Mouse (Mus musculus) kidney, embryonic 16.5 days (tissue): ENCODE measurements at regions not wholly inside any gene's neighbourhood (a gene's known extent, or its start where the extent isn't known, plus 50 kb on each side); places are given as distances from the start of the nearest gene placed in this dataset.

ENCODE experiments used
- ATAC-seq: fragments of 200-750 bp; cut with Nextera tagmentation; 2 replicates; pipeline ENCODE4 v1.8.0; 2017; ENCODE audit warnings: moderate TSS enrichment; ENCODE audit not compliant: low FRiP score, low TSS enrichment
- H3K27ac ChIP-seq: fragments of 300-500 bp; sonication (generic); 2 replicates; pipeline ENCODE4 v1.5.1; 2014; ENCODE audit warnings: low read length
- H3K27me3 ChIP-seq: fragments of 300-500 bp; sonication (generic); 2 replicates; pipeline ENCODE4 v1.6.1; 2014; ENCODE audit warnings: low read length, control low read depth, mixed read lengths; ENCODE audit not compliant: insufficient read depth
- H3K36me3 ChIP-seq: fragments of 300-500 bp; sonication (generic); 2 replicates; pipeline ENCODE4 v1.6.1; 2014; ENCODE audit warnings: low read length, control low read depth, mixed read lengths; ENCODE audit not compliant: insufficient read depth
- H3K4me1 ChIP-seq: fragments of 300-500 bp; sonication (generic); 2 replicates; pipeline ENCODE4 v1.6.1; 2014; ENCODE audit warnings: low read length, control low read depth, mixed read lengths; ENCODE audit not compliant: insufficient read depth
- H3K4me2 ChIP-seq: fragments of 300-500 bp; sonication (generic); replicated peaks from 2 replicates; pipeline ENCODE4 v1.6.1; 2014; ENCODE audit warnings: low read depth, low read length
- H3K4me3 ChIP-seq: fragments of 300-500 bp; sonication (generic); 2 replicates; pipeline ENCODE4 v1.5.1; 2014; ENCODE audit warnings: mild to moderate bottlenecking, low read length
- H3K9ac ChIP-seq: fragments of 300-500 bp; sonication (generic); replicated peaks from 2 replicates; pipeline ENCODE4 v1.6.1; 2014; ENCODE audit warnings: low read length
- H3K9me3 ChIP-seq: fragments of 300-500 bp; sonication (generic); 2 replicates; pipeline ENCODE4 v1.6.1; 2016; ENCODE audit warnings: low read length, control low read depth
- WGBS: fragments of 180-500 bp; shearing (Covaris S2); extraction: QIAGEN DNeasy Blood & Tissue Kit; methylation state at CpG from one replicate; pipeline ENCODE4 v1.1.7; 2014; 5-methylcytosine and 5-hydroxymethylcytosine counted together

GRCm38 (mm10) chr9:47126236-47126635, 127.7 kb downstream of the Gm4791 start:
- Histone ChIP-seq H3K4me2 (no peak overlapping the region), H3K4me1 (no peaks in the 10 kb centered on the region), H3K9ac (no peak overlapping the region), H3K4me3 (no peak overlapping the region), H3K27ac (no peak overlapping the region), H3K27me3 (no peaks in the 10 kb centered on the region), H3K36me3 (no peaks in the 10 kb centered on the region), H3K9me3 (no peaks in the 10 kb centered on the region)
- no peak for ATAC-seq
- 70% methylated on average over 2 of the region's 2 CpGs for WGBS

DNA sequence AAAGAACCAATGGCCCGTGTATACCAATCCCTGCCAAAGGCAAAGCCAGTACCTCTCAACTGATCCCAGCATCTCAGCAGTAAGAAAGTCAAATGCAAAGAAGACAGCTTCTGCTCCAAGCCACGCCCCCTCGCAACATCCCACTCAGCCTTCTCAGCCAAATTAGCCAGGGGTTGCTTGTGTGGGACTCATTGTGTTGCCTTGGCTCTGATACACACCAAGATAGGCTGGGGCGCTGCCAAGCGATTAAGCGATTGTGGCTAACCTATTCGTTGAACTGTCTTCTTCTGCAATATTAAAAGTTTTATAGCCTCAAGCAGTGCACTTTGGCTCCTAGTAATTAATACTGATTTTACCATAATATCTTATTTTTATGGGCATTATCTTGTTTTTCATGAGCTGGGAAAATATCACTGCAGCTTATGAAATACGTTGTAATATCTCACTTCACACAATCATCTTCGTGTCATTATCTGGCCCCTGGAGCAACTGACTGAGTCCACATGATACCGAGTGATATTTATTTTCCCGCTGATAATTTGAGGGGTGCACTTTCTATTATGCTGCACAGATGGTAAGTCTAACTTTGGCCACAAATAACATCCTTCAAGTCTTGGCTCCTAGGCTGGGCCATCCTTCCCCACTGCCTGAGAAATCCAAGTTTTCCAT, 129.3 kb downstream of the Gm4791 start:
- no peak for ATAC-seq
- Histone ChIP-seq H3K9ac (no peak overlapping the region), H3K27me3 (no peaks in the 10 kb centered on the region), H3K4me1 (no peaks in the 10 kb centered on the region), H3K4me3 (no peak overlapping the region), H3K9me3 (no peaks in the 10 kb centered on the region), H3K4me2 (no peak overlapping the region), H3K27ac (no peak overlapping the region), H3K36me3 (no peaks in the 10 kb centered on the region)
- WGBS, result 84% methylated on average over 11 of the region's 11 CpGs

DNA sequence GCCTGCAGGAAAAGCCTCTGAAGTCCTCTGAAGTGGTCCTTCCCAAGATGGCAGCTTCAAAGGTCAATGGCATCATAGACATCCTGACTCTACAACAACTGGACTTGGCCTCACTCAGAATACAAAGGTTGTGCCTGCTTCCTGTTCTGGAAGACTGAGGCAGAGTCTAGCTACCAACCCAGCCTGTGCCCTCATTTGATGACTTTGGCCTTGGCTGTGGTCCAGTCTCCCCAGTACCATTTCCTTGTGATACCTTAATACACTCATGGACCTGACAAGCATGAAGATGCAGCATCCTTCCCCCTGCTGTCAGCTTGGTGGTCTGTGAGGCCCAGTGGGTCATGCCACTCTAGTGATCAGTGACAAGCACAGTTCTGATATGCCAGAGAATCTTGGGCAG, 130.6 kb downstream of the Gm4791 start:
- no peak overlapping the region for H3K4me2 ChIP-seq
- no peaks in the 10 kb centered on the region for H3K9me3 ChIP-seq
- H3K36me3 ChIP-seq, result no peaks in the 10 kb centered on the region
- no peak overlapping the region for H3K4me3 ChIP-seq
- no peaks in the 10 kb centered on the region for H3K27me3 ChIP-seq
- ATAC-seq, result no peak
- no peak overlapping the region for H3K27ac ChIP-seq
- no peaks in the 10 kb centered on the region for H3K4me1 ChIP-seq
- no peak overlapping the region for H3K9ac ChIP-seq

DNA sequence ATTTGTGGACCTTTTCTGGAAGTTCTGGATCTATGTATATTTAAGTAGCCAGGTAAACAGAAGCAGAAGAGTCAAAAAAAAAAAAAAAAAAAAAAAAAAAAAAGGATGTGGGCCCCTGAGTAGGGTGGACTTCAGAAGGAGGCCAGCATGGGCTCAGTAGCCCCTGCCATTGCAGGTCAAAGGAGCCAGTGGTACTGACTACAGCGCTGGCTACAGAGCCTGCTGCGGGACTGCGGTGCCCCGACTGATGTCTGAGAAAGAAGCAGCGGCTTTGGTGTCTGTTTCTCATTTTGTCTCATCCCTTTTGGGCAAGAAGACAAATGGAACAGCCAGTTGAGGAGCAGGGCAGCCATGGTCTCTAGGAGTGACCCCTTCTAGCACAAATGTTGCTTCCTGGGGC, 134.9 kb downstream of the Gm4791 start:
- Histone ChIP-seq H3K4me1 (no peaks in the 10 kb centered on the region), H3K4me2 (no peak overlapping the region), H3K9me3 (no peaks in the 10 kb centered on the region), H3K27ac (no peak overlapping the region), H3K9ac (no peak overlapping the region), H3K4me3 (no peak overlapping the region), H3K27me3 (no peaks in the 10 kb centered on the region), H3K36me3 (no peaks in the 10 kb centered on the region)
- ATAC-seq, result no peak
- 79% methylated on average over 5 of the region's 5 CpGs for WGBS

DNA sequence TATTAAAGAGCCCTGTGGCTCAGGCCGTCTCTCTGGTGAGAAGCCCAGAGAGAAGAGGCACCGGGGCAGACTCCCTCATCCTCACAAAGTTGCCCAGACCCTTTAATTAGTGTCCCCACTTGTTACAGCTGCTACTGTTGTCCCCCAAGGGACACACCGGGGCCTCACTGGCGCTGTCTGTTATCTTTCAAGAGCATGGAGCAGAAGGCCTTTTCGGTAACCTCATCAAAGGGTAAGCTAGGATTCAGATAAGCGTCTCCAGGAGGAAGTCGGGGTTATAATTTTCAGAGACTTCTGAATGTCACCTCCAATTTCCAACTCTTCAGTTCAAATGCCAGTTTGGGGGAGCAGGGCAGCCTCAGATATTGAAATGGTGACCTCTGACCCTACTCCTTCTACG, 135.3 kb downstream of the Gm4791 start:
- 72% methylated on average over 8 of the region's 8 CpGs for WGBS
- ATAC-seq, result no peak

DNA sequence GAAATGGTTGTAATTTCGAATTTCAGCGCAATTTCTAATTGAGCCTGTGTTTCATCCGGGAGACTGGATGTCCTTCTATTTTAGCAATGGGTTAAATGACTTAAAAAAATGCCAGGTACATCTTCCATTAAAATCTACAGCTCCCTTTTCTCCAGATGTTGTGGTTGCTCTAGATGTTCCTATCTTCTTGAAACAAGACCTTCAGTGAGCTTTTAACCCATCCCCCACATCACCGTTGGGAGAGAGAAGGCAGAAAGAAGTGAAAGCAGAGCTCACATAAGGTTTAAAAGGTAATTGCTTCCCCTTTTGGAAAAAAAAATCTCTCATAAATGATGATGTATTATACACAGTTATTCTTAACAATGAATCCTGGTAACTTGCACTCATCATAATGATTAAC, 135.9 kb downstream of the Gm4791 start:
- no peaks in the 10 kb centered on the region for H3K4me1 ChIP-seq
- H3K9ac ChIP-seq, result no peak overlapping the region
- no peaks in the 10 kb centered on the region for H3K27me3 ChIP-seq
- 75% methylated on average over 4 of the region's 4 CpGs for WGBS
- H3K36me3 ChIP-seq, result no peaks in the 10 kb centered on the region
- H3K4me2 ChIP-seq, result no peak overlapping the region
- H3K27ac ChIP-seq, result no peak overlapping the region
- H3K9me3 ChIP-seq, result no peaks in the 10 kb centered on the region
- H3K4me3 ChIP-seq, result no peak overlapping the region
- no peak for ATAC-seq

More for the DNA sequence above, 135.3 kb downstream of the Gm4791 start:
- Histone ChIP-seq H3K36me3 (no peaks in the 10 kb centered on the region), H3K27me3 (no peaks in the 10 kb centered on the region), H3K4me1 (no peaks in the 10 kb centered on the region), H3K4me2 (no peak overlapping the region), H3K27ac (no peak overlapping the region), H3K9me3 (no peaks in the 10 kb centered on the region), H3K4me3 (no peak overlapping the region), H3K9ac (no peak overlapping the region)

- ATAC-seq, result no peak
- Histone ChIP-seq H3K4me3 (no peak overlapping the region), H3K27ac (no peak overlapping the region), H3K36me3 (no peaks in the 10 kb centered on the region), H3K4me1 (no peaks in the 10 kb centered on the region), H3K9me3 (no peaks in the 10 kb centered on the region), H3K9ac (no peak overlapping the region), H3K27me3 (no peaks in the 10 kb centered on the region; the same call in 1 of the 2 replicates), H3K4me2 (no peak overlapping the region)
- 95% methylated on average over 5 of the region's 5 CpGs for WGBS
These were observed 138.1 kb downstream of the Gm4791 start for GRCm38 (mm10) chr9:47136641-47137040.

DNA sequence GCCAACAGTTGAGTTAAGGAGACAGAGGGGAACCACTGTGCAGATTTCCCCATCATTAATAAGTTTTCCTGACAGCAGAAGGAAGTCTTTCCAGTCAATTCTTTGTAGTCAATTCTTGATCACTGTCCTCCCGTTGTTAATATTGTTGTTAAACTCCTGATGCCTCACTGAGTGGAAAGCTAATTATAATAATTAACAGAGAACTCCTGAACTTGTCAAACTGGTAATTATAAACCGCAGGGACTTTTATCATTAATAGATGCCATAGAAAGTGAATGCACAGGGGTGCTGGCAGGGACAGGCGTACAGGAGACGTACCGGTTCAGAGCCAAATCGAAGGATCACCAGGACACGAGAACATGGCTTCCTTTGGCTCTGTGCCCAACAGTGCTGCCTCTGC, 154.9 kb downstream of the Gm4791 start:
- Histone ChIP-seq H3K4me1 (no peaks in the 10 kb centered on the region), H3K27ac (no peak overlapping the region), H3K9me3 (no peaks in the 10 kb centered on the region), H3K36me3 (no peaks in the 10 kb centered on the region), H3K4me2 (no peak overlapping the region), H3K27me3 (no peaks in the 10 kb centered on the region), H3K9ac (no peak overlapping the region), H3K4me3 (no peak overlapping the region)
- WGBS, result 79% methylated on average over 7 of the region's 7 CpGs
- no peak for ATAC-seq

GRCm38 (mm10) chr9:47165480-47166131, 167.1 kb downstream of the Gm4791 start:
- no peak overlapping the region for H3K27ac ChIP-seq
- no peak overlapping the region for H3K4me2 ChIP-seq
- H3K9ac ChIP-seq, result no peak overlapping the region
- H3K4me1 ChIP-seq, result peaks cover 6% of the 10 kb centered on the region; the same call in 1 of the 2 replicates
- no peaks in the 10 kb centered on the region for H3K27me3 ChIP-seq
- H3K36me3 ChIP-seq, result no peaks in the 10 kb centered on the region
- no peaks in the 10 kb centered on the region for H3K9me3 ChIP-seq
- ATAC-seq, result no peak
- 32% methylated on average over 8 of the region's 8 CpGs for WGBS
- no peak overlapping the region for H3K4me3 ChIP-seq

GRCm38 (mm10) chr9:47167681-47168240, 169.2 kb downstream of the Gm4791 start:
- WGBS, result 71% methylated on average over 20 of the region's 20 CpGs
- 0 out of 2 replicates have a peak overlapping the region, but pooled peaks have one; percentile 10 for H3K4me2 ChIP-seq
- no peak overlapping the region for H3K4me3 ChIP-seq
- H3K36me3 ChIP-seq, result no peaks in the 10 kb centered on the region
- H3K9me3 ChIP-seq, result no peaks in the 10 kb centered on the region
- H3K27me3 ChIP-seq, result no peaks in the 10 kb centered on the region
- H3K9ac ChIP-seq, result no peak overlapping the region
- H3K4me1 ChIP-seq, result peaks cover 6% of the 10 kb centered on the region; the same call in 1 of the 2 replicates
- H3K27ac ChIP-seq, result no peak overlapping the region
- no peak for ATAC-seq
